Mouse (Mus musculus) testis, postnatal 10 days (tissue): ENCODE results near the gene Rnf144b.

ENCODE experiments used
- DNase-seq: peaks from one replicate; pipeline ENCODE4 v3.0.0; 2021; ENCODE audit warnings: low spot score

Rnf144b gene

GRCm38 (mm10) chr13:47124986-47125385 is 2.5 kb downstream of the Rnf144b start:
- DNase-seq = no peak

DNA sequence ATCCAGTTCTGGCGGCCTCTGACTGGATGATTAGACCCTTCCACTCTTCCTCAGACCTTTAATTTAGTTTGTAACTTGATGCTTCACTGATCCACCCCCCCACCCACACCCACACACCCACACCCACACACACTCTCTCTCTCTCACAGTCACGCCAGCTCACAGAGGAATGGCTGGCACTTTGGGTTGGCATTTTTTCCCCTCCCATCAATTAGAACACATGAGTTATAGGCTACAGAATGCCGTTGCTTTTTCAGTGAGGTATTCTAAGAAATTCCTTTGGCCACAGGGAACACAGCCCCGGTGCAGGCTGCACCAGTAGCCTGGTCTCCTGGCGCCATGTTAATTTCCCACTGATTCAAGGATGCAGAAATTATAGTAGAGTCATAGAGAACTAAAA is 3.1 kb downstream of the Rnf144b start:
- DNase-seq = no peak

GRCm38 (mm10) chr13:47129090-47129489 is 6.6 kb downstream of the Rnf144b start:
- DNase-seq = no peak

GRCm38 (mm10) chr13:47133058-47133457 is 10.6 kb downstream of the Rnf144b start:
- DNase-seq = no peak

DNA sequence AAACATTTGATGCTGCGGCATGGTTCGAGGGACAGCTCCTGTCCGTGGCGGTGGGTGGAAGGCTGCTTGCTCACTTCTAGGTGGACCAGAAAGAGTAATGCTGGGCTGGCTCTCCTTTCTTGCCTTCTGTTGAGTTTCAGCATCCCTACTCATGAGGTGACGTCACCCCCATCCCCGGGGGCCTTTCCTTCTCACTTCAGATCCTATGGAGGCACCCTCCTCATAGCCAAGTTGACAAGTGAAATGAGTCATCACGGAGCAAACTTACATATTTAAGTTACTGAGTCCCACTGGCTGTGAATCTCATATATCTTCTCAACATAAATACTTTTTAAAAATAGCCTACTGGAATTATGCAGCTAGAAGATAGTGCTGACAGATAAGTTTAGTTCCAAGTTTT is 12.4 kb downstream of the Rnf144b start:
- no peak for DNase-seq

DNA sequence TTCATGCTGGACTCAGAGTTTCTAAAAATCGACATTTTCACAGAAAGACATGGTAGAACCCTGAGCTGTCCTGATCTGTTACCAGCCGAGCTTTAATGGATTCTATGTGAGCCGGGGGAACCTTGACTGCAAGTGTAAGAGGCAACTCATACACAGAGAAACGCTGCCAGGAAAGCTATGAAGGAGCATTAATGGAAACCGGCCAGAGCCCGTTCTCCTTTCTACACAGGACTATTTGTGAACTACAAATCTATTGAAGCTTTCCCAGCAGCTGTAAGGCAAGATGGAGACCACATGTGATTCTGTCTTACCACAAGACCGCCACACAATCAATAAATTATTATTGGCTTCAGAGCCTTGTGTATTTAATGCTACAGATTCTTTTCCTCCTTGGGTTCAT is 13.3 kb downstream of the Rnf144b start:
- DNase-seq = no peak

- DNase-seq = no peak
These were observed 20.3 kb downstream of the Rnf144b start for GRCm38 (mm10) chr13:47142764-47143163.

- DNase-seq = no peak
These were observed 23.5 kb downstream of the Rnf144b start for GRCm38 (mm10) chr13:47145939-47146338.

- no peak for DNase-seq
These were observed 23.9 kb downstream of the Rnf144b start for GRCm38 (mm10) chr13:47146388-47146787.

DNA sequence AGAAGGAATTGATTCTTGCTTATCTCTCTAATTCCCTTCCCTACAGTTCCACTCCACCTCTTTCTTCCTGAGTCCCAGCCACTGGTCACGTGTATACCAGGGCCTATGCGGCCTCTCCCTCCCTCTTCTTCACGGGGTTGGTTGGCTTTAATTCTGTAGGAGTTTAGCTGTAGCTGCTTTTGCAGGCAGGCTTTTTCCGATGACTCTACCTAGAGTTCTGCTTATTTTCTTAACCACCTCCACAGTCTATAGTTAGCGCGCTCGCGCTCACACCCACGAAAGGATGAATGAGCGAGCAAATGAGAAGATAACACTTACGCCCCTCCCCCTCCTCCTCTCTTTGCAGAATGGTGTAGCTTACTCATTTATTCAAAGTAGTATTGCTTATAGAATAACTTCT is 26.1 kb downstream of the Rnf144b start:
- no peak for DNase-seq

GRCm38 (mm10) chr13:47149993-47150392 is 27.5 kb downstream of the Rnf144b start:
- no peak for DNase-seq

- DNase-seq = no peak
These were observed 28.6 kb downstream of the Rnf144b start for GRCm38 (mm10) chr13:47151060-47151459.

- DNase-seq = no peak
These were observed 29.9 kb downstream of the Rnf144b start for GRCm38 (mm10) chr13:47152390-47152789.

DNA sequence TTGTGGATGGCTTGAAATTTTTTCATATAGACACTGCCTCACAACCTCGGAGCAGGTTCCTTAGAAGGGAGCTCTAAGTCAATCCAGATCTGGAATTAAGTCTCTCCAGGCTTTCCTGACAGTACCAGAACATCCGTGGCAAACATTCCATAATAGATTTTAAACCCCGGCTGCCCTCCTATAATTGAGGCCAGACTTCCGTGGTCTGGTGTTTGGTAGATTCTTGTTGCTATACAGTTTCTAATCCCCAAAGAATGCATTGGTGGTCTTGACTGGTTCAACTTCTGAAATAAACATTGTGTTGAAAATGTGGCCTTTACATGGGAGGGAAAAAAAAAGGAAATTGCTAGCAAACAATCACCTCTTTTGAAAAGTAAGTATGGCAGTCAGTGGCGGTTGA is 30.8 kb downstream of the Rnf144b start:
- no peak for DNase-seq

- DNase-seq = no peak
These were observed 32.4 kb downstream of the Rnf144b start for GRCm38 (mm10) chr13:47154866-47155265.

DNA sequence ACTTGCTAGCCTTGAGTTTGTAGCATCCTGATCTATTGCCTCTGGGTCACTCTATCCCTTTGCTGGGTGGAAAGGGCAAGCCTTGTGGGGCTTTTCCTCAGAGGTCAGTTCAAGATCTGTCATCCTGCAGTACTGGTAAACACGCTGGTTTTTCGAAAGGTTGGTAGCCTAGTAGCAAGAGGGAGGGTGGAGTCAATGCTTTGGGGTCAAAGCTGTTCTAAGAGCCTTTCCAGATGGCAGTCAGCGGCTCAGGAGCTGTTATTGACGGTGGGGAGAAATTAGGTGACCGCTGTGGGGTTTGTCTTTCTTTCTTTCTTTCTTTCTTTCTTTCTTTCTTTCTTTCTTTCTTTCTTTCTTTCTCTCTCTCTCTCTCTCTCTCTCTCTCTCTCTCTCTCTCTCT is 34.4 kb downstream of the Rnf144b start:
- DNase-seq = no peak

DNA sequence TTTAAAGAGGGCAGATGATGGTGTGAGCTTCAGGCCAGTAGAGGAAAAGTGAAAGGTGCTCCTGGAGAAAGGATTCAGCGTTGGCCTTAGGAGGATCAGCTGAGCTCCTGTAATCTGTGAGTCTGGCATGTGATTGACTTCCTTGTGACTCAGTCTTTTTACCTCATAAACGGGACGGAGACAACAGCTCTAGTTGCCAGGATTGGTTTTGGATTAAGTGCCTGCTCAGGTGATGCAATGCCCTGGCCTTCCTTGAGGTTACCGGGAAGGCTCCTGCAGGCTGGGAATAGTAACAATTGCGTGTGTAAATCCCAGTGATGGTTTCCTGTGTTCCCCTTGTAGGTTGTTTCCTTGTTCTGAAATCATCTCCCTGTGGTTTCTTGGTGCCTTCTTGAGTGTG is 39.5 kb downstream of the Rnf144b start:
- no peak for DNase-seq

DNA sequence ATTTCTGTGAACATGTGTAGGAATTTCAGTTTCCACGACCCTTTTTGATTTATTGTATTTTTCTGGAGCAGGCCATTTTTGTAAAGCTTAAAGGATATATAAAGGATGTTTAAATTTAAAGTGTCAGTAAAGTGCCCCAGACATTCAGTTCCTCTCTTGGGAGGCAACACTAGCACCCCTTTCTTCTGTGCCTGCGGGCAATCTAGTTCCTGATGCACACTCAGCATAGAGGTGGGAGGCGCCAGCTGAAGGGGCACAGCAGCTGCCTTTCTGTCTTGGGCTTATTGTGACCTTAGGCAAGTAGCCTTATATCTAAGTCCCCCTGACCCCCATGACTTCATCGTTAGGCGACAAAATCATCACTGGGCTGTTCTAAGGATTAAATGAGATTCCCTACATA is 42.3 kb downstream of the Rnf144b start:
- no peak for DNase-seq

DNA sequence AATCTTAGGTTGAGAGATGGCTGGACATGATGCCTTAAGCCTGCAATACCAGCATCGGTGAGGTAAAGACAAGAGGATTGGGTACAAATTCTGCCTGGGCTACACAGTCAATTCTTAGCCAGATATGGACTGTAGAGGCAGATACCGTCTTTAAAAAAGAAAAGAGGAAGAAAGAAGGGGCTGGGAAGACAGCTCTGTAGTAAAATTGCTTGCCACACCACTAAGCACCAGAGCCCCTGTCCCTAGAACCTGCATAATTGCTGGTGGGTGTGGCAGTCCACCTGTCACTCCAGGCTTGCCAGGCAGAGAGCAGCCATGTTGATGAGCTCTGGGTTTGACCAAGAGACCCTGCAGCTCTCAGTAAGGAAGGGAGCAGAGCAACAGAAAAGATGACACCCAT is 42.8 kb downstream of the Rnf144b start:
- DNase-seq = no peak

GRCm38 (mm10) chr13:47168484-47168883 is 46.0 kb downstream of the Rnf144b start:
- DNase-seq = no peak

DNA sequence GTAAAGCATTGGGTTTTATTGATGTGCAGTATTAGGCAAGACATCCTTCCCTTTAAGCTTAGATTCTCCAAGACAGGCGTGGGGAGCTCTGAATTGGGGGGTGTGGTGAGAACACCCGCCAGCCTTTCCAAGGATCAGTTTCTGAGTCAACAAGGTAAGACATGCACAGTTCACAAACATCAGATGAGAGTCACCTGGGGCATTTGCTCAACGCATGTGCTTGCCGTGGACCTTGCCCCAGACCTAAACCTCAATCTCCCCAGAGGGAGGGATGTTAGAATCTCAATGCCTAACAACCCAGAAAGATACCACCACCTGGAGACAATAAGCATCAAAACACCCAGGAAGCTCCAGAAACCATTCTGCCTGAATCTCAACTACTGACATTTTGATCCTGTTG is 47.6 kb downstream of the Rnf144b start:
- no peak for DNase-seq

- no peak for DNase-seq
These were observed 48.5 kb downstream of the Rnf144b start for GRCm38 (mm10) chr13:47170811-47171555.

- no peak for DNase-seq
These were observed 50.4 kb downstream of the Rnf144b start for GRCm38 (mm10) chr13:47172891-47173290.

GRCm38 (mm10) chr13:47178182-47178581 is 55.7 kb downstream of the Rnf144b start:
- DNase-seq = no peak
